Mouse (Mus musculus) kidney, adult 9 months (tissue): ENCODE measurements around the gene Sart3.

Experiments used
- DNase-seq: peaks from one replicate; pipeline ENCODE4 v3.0.0; 2022

Gene Sart3

GRCm38 (mm10) chr5:113772450-113772895, at the start of gene Sart3, which contains the start of gene Iscu:
Sart3 (minus strand) TSS chr5:113772510.
Iscu (plus strand) TSS chr5:113772748.
- DNase-seq = peak; percentile 93

GRCm38 (mm10) chr5:113818572-113818971, 46.3 kb upstream of the Sart3 start:
- DNase-seq = no peak

- DNase-seq = peak; percentile 55
Measured at GRCm38 (mm10) chr5:113815638-113816152, 43.4 kb upstream of the Sart3 start.

- no peak for DNase-seq
Measured at GRCm38 (mm10) chr5:113815041-113815389, 42.7 kb upstream of the Sart3 start.

- DNase-seq = no peak
Measured at GRCm38 (mm10) chr5:113814111-113815040, 42.1 kb upstream of the Sart3 start.

GRCm38 (mm10) chr5:113813608-113814007, 41.3 kb upstream of the Sart3 start:
- DNase-seq = peak; percentile 31

GRCm38 (mm10) chr5:113812638-113813037, 40.3 kb upstream of the Sart3 start:
- no peak for DNase-seq

- DNase-seq = peak; percentile 57
Measured at GRCm38 (mm10) chr5:113811824-113812420, 39.6 kb upstream of the Sart3 start.

- DNase-seq = no peak
Measured at GRCm38 (mm10) chr5:113810111-113810510, 37.8 kb upstream of the Sart3 start.

- DNase-seq = no peak
Measured at GRCm38 (mm10) chr5:113808177-113808576, 35.9 kb upstream of the Sart3 start.

GRCm38 (mm10) chr5:113807712-113808111, 35.4 kb upstream of the Sart3 start:
- DNase-seq = no peak

- DNase-seq = no peak
Measured at GRCm38 (mm10) chr5:113806414-113806813, 34.1 kb upstream of the Sart3 start.

GRCm38 (mm10) chr5:113805301-113805700, 33.0 kb upstream of the Sart3 start:
- no peak for DNase-seq

- no peak for DNase-seq
Measured at GRCm38 (mm10) chr5:113804395-113804966, 32.2 kb upstream of the Sart3 start.

- no peak for DNase-seq
Measured at GRCm38 (mm10) chr5:113800280-113800679, 28.0 kb upstream of the Sart3 start, which contains the start of gene Tmem119. Tmem119 (minus strand) TSS chr5:113800516.

- DNase-seq = no peak
Measured at GRCm38 (mm10) chr5:113799691-113800090, 27.4 kb upstream of the Sart3 start.

GRCm38 (mm10) chr5:113798525-113798924, 26.2 kb upstream of the Sart3 start:
- DNase-seq = no peak

- no peak for DNase-seq
Measured at GRCm38 (mm10) chr5:113797149-113797882, 25.0 kb upstream of the Sart3 start.

GRCm38 (mm10) chr5:113796401-113797148, 24.3 kb upstream of the Sart3 start:
- DNase-seq = no peak

GRCm38 (mm10) chr5:113791197-113792095, 19.1 kb upstream of the Sart3 start:
- peak; percentile 48 for DNase-seq
